Mouse (Mus musculus) macrophage (primary cell): ENCODE measurements around the gene Sec11a. TPM values are rescaled to one million over a fixed set of nuclear protein-coding genes. Genes with fewer than 3 reads are reported as not detected.
A peak's percentile ranks its signal among the peaks of the same experiment; 100 is the strongest.

Experiments used
- H3K27ac ChIP-seq: fragments of 350-480 bp; formaldehyde crosslinking; 2 replicates; pipeline ENCODE4 v1.9.0; 2021
- H3K36me3 ChIP-seq: fragments of 350-480 bp; formaldehyde crosslinking; 2 replicates; pipeline ENCODE4 v1.9.0; 2021; ENCODE audit errors: inconsistent target
- H3K4me3 ChIP-seq: fragments of 350-480 bp; formaldehyde crosslinking; 2 replicates; pipeline ENCODE4 v1.9.0; 2021; ENCODE audit errors: inconsistent target
- H3K79me2 ChIP-seq: fragments of 350-480 bp; formaldehyde crosslinking; 2 replicates; pipeline ENCODE4 v1.9.0; 2021; ENCODE audit errors: inconsistent target
- WGBS: methylation state at CpG from one replicate; pipeline ENCODE4 v1.1.7; 2026; ENCODE audit warnings: inconsistent platforms; ENCODE audit not compliant: missing documents; 5-methylcytosine and 5-hydroxymethylcytosine counted together
- polyA plus RNA-seq: library from polyadenylated mRNA; stranded (reverse); fragments of 250-400 nt; gene quantifications from 3 replicates; pipeline ENCODE4 v1.2.4, GENCODE M21; 2018; ENCODE audit warnings: inconsistent platforms

The Sec11a gene
- polyA plus RNA-seq, 1 experiment from 2014 or later = 75.1 TPM

GRCm38 (mm10) chr7:80931618-80932207 lies 15.9 kb downstream of the Sec11a start:
- Histone ChIP-seq H3K27ac (no peak overlapping the region), H3K36me3 (peaks cover 39% of the 10 kb centered on the region), H3K4me3 (no peak overlapping the region), H3K79me2 (peaks cover 67% of the 10 kb centered on the region)
- WGBS = 97% methylated on average over 8 of the region's 8 CpGs

GRCm38 (mm10) chr7:80923165-80923564 lies 24.4 kb downstream of the Sec11a start:
- Histone ChIP-seq H3K4me3 (no peak overlapping the region), H3K36me3 (peaks cover 26% of the 10 kb centered on the region; the same call in 1 of the 2 replicates), H3K79me2 (no peaks in the 10 kb centered on the region), H3K27ac (no peak overlapping the region)
- WGBS = 91% methylated on average over 2 of the region's 2 CpGs

DNA sequence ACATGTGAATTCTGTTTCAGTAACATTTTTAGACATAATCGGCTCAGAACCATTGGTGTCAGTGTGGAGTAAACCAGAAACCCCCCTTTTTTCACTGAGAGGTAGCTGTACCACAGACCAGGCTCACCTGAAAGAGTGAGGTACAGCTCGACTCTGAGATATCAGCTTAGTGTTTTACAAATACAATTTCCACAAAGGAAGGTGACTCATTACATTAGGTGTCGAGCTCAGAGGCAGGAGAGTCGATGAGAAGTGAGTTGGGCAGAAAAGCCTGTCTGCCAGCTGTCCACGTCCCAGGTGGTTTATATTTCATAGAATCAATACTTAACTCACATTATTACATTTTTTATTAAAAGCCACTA lies 28.0 kb downstream of the Sec11a start:
- Histone ChIP-seq H3K27ac (no peak overlapping the region), H3K36me3 (peaks cover 27% of the 10 kb centered on the region), H3K79me2 (no peaks in the 10 kb centered on the region), H3K4me3 (no peak overlapping the region)
- 85% methylated on average over 5 of the region's 5 CpGs for WGBS

GRCm38 (mm10) chr7:80918982-80919646 lies 28.5 kb downstream of the Sec11a start:
- 39% methylated on average over 8 of the region's 8 CpGs for WGBS
- peak overlapping the region; percentile 12; the same call in 1 of the 2 replicates for H3K27ac ChIP-seq
- H3K79me2 ChIP-seq = no peaks in the 10 kb centered on the region
- H3K4me3 ChIP-seq = no peak overlapping the region
- H3K36me3 ChIP-seq = peaks cover 30% of the 10 kb centered on the region

DNA sequence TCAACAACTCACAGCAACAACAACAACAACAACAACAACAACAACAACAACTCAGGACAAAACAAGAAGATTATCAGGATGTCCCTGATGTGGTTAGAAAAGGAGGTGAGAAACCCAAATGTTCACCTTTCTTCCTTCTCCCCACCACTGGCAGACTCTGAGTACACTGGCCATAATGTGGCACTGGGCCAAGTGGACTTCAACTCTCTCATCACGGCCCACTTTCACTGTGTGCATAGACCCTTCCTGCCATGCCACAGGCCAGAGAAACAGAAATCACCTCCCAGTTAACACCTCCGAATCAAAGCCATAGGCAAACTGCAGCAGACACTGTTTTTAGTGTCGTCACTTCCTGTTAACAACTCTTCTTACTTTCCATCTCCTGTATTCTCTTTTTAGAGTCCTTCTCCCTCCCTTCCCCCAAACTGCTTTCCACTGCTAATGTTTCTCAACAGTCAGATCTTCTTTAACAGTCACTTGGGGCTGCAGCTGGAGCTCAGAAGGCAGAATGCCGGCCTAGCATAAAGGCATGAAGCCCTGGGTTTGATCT lies 29.6 kb downstream of the Sec11a start:
- H3K27ac ChIP-seq = no peak overlapping the region
- WGBS = 77% methylated on average over 4 of the region's 4 CpGs

GRCm38 (mm10) chr7:80912496-80912895 lies 35.1 kb downstream of the Sec11a start:
- Histone ChIP-seq H3K79me2 (no peaks in the 10 kb centered on the region), H3K36me3 (peaks cover 57% of the 10 kb centered on the region), H3K27ac (no peak overlapping the region), H3K4me3 (no peak overlapping the region)
- 82% methylated on average over 8 of the region's 8 CpGs for WGBS

More for the DNA sequence above, 29.6 kb downstream of the Sec11a start:
- Histone ChIP-seq H3K36me3 (peaks cover 38% of the 10 kb centered on the region), H3K4me3 (no peak overlapping the region), H3K79me2 (no peaks in the 10 kb centered on the region)

DNA sequence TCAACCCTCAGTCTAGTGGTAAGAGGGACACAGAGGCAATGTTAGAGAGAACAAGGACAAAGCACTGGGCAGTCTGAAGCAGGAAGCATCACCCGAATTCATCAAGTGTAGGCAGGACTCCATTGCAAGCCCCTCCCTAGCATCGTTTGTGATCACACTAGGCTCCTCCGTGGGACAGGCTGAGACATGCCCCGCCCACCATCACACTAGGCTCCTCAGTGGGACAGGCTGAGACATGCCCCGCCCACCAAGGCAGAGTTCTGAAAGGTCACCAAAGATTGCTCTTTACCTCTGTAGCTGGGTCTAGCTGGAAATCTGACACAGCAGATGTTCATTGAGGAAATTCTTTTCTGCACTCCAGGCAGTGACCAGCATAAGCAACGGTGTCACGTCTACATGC lies 36.5 kb downstream of the Sec11a start:
- Histone ChIP-seq H3K79me2 (no peaks in the 10 kb centered on the region), H3K36me3 (peaks cover 48% of the 10 kb centered on the region), H3K27ac (no peak overlapping the region), H3K4me3 (no peak overlapping the region)
- WGBS = 79% methylated on average over 7 of the region's 7 CpGs

- 4% methylated on average over 19 of the region's 19 CpGs for WGBS
- Histone ChIP-seq H3K36me3 (no peaks in the 10 kb centered on the region), H3K4me3 (peak within 1 kb of the TSS; percentile 24), H3K79me2 (peaks cover 5% of the 10 kb centered on the region; the same call in 1 of the 2 replicates), H3K27ac (no peak within 1 kb of the TSS)
Measured at GRCm38 (mm10) chr7:80904921-80905515, 42.6 kb downstream of the Sec11a start, which contains the start of gene Nmb. TSS of gene Nmb (minus strand) at chr7:80905076.

GRCm38 (mm10) chr7:80903625-80904422 lies 43.8 kb downstream of the Sec11a start:
- no peaks in the 10 kb centered on the region for H3K36me3 ChIP-seq
- no peak overlapping the region for H3K27ac ChIP-seq
- peaks cover 5% of the 10 kb centered on the region; the same call in 1 of the 2 replicates for H3K79me2 ChIP-seq
- WGBS = 94% methylated on average over 9 of the region's 11 CpGs
- no peak overlapping the region for H3K4me3 ChIP-seq

- H3K27ac ChIP-seq = peak overlapping the region; percentile 55
- H3K4me3 ChIP-seq = peak overlapping the region; percentile 82
- H3K79me2 ChIP-seq = peaks cover 5% of the 10 kb centered on the region; the same call in 1 of the 2 replicates
- WGBS = 25% methylated on average over 15 of the region's 15 CpGs
- peaks cover 12% of the 10 kb centered on the region for H3K36me3 ChIP-seq
Measured at GRCm38 (mm10) chr7:80901541-80902274, 45.9 kb downstream of the Sec11a start.

DNA sequence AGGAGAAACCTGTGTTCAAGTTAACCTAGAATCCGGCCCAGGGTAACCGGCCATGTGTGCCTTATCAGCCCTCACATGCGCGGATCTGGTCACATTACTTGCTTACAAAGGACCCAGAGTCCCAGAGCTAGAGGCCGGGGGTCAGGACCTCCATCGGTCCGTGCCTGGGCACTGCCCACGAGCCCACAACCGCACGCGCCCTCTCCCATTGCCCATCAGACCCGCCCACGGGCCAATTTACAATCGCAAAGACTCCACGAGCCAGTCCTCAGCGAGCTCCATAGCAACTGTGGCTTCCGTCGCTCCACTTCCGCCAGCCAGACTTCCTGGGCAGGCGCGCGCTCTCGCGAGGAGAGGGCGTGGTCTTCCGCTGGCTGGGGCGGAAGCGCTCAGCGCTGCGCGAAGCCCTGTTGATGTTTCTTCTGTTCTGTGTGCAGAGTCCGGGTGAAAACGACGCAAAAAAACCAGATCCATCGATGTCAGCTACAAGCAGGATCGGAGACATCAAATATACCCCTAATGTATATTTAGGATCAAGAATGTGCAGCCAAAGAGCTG lies 46.6 kb downstream of the Sec11a start, which contains the start of gene Wdr73:
Gene Wdr73 (minus strand): TSS at position 326 of the 558 bp plus-strand sequence.
- 0% methylated on average over 28 of the region's 36 CpGs for WGBS
- Histone ChIP-seq H3K79me2 (peaks cover 5% of the 10 kb centered on the region; the same call in 1 of the 2 replicates), H3K36me3 (peaks cover 15% of the 10 kb centered on the region), H3K4me3 (peak within 1 kb of the TSS; percentile 82), H3K27ac (peak within 1 kb of the TSS; percentile 55)

DNA sequence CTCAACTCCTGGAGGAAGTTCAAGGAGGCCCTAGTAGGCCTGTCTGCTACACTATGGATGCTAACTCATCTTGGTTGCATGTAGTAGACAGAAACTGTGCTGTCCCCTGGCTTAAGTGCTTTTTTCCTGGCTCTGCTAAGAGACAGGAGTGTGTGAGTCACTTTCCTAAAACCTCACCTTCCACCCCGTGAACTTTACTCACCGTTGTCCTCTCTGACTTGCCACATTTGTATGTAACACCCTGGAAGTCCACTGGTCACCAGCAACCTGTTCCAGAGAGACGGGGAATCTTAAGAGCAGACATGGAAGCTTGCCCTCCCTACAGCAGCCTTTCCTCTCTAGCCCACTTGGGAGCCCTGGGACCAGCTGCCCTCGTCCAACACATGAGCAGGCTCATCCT lies 49.9 kb downstream of the Sec11a start:
- Histone ChIP-seq H3K79me2 (peaks cover 5% of the 10 kb centered on the region; the same call in 1 of the 2 replicates), H3K4me3 (no peak overlapping the region), H3K36me3 (peaks cover 41% of the 10 kb centered on the region), H3K27ac (no peak overlapping the region)
- 86% methylated on average over 4 of the region's 4 CpGs for WGBS

- peaks cover 47% of the 10 kb centered on the region for H3K36me3 ChIP-seq
- H3K4me3 ChIP-seq = no peak overlapping the region
- peaks cover 5% of the 10 kb centered on the region; the same call in 1 of the 2 replicates for H3K79me2 ChIP-seq
- 83% methylated on average over 4 of the region's 7 CpGs for WGBS
- no peak overlapping the region for H3K27ac ChIP-seq
Measured at GRCm38 (mm10) chr7:80897134-80897533, 50.4 kb downstream of the Sec11a start.
